Mouse (Mus musculus): Measurements from ENCODE around the gene Apba2.
A peak's percentile ranks its signal among the peaks of the same experiment; 100 is the strongest.

The Apba2 gene

DNA sequence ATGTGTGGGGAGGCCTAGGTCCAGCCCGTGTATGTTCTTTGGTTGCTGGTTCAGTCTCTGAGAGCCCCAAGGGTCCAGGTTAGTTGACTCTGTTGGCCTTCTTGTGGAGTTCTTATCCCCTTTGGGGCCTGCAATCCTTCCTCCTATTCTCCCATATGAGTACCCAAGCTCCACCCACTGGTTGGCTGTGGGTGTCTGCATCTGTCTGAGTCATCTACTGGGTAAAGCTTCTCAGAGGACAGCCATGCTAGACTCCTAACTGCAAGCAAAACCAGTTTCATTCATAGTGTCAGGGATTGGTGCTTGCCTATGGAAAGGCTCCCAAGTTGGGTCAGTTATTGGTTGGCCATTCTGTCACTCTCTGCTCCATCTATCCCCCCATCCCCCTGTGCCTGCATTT lies 29.8 kb downstream of the Apba2 start:
- DNase-seq (ENCODE audit: low spot score): no peak

DNA sequence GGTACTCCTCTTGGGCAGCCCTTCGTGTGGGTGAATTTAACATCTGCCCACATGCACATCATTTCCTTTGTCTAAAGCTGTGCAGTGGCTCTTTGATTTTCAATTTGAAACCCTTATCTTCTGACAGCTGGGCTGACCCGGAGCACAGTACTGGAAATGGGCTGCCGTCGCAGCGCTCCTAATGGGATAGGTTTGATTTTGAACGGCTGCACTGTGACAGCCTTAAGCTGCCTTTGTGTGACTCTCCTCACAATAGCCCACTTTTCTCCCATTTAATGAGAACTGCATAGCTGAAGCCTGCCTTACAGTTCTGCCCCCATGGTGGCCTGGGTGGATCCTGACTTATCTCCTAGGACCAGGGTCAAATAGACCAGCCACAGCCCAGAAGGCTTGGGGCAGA lies 31.9 kb downstream of the Apba2 start:
- no peak for DNase-seq (ENCODE audit: low spot score)

DNA sequence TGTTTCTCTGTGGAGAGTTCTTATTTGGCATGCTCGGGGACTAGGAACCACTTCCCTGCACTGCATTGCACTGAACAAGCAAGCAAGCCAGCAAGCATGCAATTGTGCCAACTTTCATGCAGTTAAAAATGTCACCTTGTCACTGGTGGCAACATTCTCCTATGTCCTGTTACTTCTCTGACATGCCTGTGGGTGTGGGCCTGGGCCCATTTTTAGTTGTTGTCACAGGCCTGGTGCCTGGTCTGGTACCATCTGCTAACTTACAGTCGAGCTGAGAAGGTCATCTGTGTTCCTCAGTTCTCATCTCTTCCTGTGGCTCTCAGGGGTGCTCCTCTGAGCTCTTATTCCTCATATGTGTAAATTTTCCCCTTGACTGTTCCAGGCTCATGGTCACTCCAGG lies 33.8 kb downstream of the Apba2 start:
- DNase-seq (ENCODE audit: low spot score): no peak

DNA sequence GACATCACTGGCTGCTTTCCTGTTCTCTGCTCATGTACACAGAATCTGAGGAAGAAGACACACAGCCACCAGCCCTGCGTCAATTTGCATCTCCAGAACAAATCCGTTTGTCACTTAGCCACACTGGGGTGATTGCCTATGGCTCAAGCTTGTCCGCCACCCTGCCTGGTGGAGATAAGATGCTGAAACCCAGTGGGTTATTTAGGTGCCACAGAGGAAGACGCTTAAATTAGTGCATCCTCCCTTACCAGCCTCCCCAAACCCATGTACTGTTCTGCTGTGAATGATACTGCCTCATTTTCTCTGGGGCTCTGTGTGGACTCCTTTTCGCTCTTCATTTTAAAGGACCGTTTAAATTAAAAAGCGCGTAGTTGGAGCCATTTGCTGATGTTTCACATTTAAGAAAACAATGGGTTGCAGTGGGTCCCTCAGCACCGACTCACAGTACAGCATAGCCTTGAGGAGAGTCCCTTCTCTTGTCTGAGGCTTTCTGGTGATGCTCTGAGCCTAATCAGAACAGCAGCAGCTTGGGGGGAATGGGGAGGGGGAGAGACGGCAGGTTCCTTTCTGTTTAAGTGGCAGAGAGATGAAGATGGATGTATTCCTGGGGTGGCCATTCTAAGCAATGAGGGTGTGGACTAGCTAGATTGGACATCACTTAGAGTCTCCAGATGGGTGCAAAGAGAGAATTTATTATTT lies 38.1 kb downstream of the Apba2 start:
- no peak for DNase-seq (ENCODE audit: low spot score)

DNA sequence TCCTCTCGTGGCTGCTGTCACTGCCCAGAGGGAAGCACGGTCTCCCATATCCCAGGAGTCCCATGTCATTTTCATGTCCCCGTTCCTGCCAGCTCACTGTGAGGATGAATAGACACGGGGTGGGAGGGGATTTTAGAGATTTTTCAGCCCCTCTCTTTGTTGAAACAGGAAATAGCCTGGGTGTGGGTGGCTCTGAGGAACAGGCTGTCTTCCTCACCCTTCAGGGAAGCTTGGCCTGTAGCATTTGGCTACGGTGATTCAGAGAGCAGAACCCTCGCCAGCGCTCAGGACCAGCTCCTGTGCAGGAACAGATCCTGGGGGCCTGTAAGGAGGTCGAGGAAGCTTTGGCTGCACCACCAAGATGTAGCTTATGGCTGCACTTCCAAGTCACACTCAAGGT lies 45.3 kb downstream of the Apba2 start:
- DNase-seq (ENCODE audit: low spot score): no peak

DNA sequence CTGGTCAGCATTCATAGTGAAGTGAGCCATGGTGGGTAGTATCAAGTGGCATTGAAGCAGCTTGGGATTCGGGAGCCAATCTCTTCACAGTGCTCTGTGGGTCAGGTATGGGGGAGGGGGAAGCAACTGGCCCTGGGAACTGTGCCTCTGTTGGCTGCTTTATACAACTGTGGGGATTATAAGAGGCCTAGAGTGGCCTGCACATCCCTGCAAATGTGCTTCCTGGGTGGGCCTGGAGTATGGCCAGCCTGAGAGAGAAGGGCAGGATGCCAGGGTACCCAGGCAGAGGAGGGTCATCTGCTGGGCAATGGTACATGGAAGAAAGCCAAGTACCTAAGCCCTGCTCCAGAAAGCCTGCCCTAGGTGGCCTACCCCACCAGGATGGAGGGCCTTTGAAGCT lies 49.4 kb downstream of the Apba2 start:
- no peak for DNase-seq (ENCODE audit: low spot score)

DNA sequence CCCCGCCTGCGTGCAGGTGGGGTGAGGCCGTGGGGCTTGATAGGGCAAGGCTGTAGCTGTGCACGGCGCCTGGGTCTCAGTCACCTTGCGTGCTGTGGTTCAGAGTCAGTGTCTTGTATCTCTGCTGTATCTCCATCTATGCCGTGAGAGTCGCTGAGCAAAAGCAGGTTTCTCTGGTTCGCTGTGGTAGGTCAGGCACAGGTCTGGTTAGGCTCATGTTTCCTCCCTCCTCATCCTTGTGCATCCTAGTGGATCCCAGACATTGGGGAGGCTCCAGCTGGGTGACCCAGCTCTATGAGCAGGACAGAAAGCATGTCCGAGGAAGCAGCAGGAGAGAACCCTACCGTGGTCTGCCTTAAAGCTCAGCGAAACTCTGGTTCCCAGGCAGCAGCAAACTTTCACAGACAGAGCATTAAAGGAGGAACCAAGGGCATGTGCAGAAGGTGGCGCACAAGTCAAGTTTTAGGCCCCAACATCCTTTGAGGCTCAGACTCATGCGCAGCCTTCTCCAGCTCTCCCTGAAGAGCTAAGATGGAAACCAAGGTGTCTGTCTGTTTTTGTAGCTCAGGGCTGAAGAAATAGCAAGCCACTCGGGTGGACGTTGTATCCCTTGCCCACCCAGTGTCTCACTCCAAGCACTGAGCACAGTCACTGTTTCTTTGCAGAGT lies 51.2 kb downstream of the Apba2 start:
- no peak for DNase-seq (ENCODE audit: low spot score)

DNA sequence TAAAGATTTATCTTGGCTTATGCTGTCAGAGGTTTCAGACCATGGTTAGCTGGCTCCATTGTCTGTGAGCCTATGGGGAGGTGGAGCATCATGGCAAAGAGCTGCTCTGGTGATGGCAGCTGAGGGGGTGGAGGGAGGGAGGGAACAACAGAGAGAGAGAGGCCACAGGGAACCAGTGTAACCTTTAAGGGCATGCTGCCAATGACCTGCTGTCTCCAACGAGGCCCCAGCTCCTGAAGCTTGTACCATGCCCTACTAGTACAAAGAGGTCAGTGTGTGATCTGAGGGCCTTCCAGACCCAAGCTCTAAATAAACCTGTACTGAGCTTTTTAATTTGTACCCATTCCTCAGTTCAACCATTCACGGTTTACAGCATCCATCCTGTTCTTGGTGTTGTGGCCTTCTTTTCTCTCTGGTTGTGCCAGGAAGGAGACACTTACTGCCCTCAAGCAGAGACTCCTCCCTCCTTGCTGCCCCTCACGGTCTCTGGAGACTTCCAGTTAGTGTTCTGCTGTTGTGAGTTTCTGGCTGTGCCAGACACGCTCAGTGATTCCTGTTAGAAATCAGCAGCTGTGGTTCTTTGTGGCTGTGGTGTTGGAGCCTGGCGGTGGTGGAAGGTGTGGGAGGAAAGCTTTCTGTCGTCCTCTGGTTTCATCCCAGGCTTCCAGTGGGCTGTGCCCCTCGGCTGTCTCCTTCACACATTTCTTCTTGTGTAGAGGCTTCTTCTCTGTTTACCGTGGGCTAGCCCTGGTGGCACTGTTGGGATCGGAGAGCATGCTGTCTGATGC lies 60.4 kb downstream of the Apba2 start:
- DNase-seq (ENCODE audit: low spot score): no peak

DNA sequence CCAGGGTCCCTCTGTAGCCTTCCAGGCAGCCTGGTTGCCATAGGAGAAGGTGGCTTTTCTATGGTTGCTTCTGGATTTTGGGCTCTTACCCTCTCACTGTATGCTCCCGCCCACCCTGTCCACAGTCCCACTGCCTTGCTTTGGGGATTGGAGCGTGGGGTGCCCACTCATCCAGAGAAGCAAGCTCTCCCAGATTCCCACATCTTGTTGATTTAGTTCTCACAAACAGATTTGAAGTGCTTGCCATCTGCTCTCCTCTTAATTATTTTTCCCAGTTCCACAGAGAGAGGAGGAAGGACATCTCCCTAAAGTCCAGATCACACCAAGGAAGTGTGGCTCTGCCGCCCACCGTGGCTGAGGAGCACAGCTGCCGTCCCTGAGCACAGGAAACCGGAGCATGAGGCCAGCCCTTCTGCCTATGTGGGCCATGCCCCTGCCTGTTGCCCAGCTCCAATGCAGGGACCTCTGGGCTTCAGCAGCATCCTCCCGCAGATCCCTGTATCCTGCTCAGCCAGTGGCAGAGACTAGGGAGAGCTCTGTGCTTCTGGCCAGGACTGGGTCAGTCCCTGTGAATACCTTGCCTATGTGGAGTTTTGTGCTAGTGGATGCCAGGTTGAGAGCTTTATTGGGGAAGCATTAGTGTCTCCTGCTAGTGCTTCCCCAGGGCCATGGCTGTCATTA lies 63.5 kb downstream of the Apba2 start:
- DNase-seq (ENCODE audit: low spot score): no peak

DNA sequence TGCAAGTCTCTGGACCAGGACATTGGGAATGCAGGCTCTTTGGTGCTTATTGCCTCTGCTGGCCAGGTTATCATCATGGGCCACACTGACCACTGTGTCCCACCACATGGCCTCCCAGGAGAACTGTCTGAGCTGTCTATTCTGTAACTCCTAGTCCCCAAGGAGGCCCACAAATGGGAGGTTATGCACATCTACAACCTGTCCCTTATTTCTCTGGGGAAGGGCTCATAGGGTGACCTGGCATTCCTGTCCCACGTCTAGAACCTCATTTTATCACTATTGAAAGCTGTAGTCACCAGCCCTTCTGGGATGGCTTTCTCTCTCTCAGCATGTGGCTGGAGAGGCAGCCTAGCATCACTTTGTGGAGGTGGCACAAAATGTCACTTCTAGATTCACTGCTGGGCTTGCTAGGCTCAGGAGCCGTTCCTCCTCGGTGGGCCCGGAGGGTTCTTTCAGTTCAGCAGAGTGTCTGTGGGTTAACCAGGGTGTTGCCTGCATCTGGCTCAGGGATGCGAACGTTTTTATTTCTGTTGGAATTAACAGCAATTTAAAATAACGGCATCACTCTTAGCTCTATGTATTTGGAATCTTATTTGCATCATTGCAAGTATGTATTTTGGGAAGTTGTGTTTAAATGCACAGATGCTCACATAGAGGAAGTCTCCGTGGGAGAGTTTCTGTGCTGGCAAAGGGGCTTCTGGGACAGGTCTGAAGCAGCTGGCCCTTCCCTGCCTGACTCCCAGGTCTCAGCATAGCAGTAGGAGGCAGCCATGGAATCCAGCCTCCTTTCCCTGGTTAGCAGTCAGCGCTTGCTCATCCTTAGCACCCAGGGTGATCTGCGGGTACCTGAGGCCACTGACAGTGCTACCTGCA lies 65.1 kb downstream of the Apba2 start:
- no peak for DNase-seq (ENCODE audit: low spot score)

DNA sequence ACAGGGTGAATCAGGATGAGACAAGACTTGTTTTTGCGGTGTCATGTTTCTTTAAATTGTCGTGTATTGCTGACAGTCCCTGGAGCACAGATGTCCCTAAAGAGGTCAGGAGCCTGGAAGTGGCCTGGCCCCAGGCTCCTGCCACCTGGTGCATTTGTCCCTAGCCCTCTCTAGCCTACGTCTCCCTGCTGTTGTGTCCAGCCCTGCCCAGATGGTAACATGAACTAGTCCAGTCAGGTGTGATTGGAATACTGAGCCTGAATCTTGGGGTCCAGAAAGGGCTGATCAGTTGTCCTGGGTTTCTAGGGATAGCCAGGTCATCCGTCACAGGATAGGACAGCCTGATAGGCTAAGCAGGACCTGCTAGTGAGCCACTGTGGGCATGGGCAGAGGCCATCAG lies 67.2 kb downstream of the Apba2 start:
- peak; percentile 21 for DNase-seq (ENCODE audit: low spot score)

DNA sequence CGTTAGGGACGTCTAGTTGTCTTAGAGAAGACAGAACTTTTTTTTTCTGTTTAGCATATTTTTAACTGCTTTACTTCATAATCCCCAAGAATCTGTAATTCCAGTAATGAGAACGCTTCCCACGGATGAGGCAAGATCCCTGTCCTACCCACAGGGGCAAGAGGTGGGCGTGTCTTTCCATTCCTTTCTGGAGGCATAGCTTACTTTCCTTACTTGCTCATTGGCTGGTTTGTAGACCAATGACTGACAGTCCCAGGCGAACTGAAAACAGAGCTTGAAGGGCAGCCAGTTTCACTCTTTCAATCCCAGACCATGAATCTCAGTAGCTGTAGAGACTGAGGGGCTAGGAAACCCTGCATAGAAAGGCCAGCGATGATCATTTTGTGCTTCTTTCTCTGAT lies 68.2 kb downstream of the Apba2 start:
- DNase-seq (ENCODE audit: low spot score): peak; percentile 25

DNA sequence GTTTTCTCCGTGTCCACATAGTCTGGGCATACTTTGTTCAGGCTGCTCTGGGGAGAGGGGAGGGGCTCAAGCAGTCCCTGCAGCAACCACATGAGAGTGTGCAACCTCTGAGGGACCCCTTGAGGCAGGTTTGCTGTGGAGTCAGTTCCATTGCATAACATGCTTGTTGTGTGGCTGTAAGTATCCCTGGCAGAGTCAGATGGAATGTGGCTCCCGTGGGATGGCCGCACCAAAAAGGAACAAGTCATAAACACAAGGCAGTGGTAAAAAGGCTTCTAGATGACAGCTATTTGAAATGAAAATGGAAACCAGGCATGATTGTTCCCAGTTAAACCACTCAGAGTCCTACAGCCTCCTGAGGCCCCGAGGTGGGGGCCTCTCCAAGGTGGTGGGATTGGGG lies 69.4 kb downstream of the Apba2 start:
- no peak for DNase-seq (ENCODE audit: low spot score)

DNA sequence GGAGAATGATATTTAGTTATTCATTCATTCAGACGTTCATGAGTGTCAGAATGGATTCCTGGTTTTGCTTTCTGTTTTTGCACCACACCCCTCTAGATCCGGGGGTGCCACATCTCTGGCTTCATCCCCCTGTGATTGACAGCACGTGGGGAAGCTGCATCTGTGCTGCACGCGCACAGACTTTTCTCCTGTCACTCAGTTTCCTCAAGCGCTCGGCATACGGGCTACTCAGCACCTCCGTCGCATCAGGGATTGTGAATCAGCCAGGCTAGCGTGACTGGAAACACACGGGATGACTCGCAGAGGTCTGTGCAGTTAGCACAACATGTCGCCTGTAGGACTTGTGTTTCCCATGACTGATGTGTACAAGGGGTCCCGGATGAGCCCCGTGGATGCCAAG lies 72.6 kb downstream of the Apba2 start:
- no peak for DNase-seq (ENCODE audit: low spot score)

DNA sequence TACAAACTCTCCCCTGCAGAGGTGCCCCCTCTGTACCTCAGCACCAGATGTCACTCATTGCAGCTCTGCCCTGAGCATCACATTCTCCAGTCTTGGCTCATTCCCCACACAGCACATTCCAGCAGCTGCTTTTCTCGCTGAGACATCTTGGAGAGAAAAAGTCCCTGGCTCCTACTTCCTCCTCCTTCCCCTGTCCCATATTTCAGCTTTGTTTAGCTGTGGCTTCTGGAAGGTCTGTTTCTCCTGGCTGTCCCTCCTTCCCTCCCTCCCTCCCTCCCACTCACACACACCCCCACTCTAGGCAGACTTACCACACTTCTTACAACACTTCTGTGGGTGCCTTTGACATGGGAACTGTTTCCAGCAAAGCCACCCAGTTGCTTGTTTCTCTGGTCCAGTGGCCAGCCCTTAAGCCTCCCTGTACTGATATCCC lies 75.0 kb downstream of the Apba2 start:
- no peak for DNase-seq (ENCODE audit: low spot score)

DNA sequence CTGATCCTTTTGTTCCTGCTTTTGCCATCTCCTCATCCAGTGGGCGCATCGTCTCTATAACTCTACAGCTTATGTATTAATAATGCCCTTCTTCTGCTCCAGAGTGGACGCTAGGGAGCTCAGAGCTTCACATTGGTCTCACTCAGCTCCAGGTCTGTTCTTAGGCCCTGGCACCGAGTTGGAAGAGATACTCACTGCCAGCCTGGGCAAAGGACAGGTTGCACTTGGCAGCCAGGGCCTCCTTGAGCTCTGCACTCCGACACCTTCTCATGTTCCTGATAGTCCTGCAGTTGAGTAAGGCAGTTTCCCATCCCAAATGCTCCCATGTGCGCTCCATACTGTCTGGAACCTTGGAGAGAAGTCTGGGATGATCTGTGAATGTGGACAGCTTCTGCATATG lies 76.7 kb downstream of the Apba2 start:
- no peak for DNase-seq (ENCODE audit: low spot score)

DNA sequence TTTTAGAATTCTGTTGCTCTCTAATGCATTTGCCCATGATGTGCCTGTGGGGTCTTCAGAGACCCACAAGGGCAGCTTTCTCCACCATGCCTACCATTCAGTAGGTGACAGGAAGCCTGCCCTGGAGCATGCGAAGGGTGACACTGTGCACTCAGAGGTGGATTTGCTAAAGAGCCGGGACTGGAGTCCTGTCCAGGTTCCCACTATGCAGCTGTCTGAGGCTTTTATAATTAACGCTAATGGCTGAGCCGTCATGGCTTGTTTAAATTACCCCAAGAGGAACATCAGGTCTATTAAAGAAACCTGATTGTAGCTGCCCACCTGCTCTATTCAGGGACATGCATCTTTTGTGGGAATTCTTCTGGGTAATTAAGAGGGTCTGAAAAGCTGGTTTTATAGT lies 78.4 kb downstream of the Apba2 start:
- no peak for DNase-seq (ENCODE audit: low spot score)

DNA sequence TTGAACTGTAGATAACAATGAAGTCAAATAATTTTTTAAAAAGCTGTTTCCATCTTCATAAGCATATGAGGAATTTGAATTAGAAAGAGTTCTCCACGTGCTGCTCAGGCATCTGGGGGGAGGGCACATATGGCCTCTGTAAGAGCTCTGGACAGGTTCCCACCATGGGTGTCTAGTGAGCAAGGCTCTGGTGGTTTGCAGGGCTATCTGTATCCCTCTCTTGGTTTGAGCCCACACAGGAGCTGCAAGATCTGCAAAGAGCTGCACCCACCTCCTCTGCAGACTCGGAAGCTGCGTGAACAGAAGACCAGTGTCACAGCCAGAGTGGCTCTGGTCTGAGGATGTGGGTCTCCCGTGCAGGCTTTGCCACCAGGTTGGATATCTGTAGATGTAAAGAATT lies 78.8 kb downstream of the Apba2 start:
- no peak for DNase-seq (ENCODE audit: low spot score)

DNA sequence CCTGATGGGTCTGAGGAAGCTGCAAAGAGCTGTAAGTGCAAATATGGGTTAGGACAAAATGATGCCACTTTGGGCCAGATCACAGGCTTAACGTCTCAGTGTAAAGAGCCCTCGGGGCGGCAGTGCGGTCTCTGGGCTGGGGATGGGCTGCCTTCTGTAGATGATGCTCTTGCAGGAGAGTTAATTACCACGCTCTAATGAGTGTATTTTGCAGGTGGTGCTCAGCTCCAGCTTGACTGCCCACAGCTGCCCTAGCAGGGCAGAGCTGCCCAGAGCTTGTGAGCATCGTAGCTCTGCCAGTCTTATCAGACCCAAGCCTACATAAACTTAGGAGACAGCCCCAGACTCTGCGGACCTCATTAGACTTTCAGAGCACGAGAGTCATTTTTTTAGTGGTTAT lies 80.9 kb downstream of the Apba2 start:
- DNase-seq (ENCODE audit: low spot score): no peak

DNA sequence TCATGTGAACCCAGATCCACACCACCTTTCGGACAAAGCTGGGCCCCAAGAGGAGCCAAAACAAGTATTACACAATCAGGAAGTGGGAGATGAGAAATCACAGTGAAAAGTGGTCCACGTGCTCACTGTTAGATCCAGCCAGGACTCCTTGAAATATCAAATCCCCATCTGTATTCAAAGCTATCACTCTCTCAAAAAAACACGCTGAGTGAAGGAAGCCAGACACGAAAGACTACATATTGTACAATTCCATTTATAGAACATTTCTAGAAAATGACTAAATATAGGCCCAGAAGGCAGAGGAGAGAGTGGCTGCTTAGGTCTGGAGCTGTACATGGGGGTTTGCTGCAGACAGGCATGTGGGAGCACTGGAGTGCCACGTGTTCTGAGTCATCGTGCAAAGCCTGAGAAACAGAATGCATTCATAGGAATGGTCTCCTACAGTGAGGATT lies 82.2 kb downstream of the Apba2 start:
- no peak for DNase-seq (ENCODE audit: low spot score)

DNA sequence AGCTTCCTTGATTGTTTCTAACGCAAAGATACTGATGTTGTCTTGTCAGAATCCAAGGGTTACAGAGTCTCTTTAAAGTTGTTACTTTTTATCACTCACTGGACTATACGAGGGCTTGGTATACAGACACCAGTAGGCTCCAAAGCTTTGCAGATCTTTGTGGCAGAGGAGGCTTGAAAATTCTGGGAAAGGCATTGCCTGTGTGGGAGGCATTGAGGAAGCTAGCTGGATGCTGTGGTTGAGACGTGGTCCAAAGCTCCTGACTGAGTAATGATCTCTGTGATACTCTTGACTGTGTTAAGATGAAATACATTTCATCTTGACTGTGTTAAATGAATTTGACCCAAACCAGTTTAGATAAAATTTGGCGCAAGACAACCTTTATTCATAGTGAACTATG lies 84.6 kb downstream of the Apba2 start:
- DNase-seq (ENCODE audit: low spot score): no peak

DNA sequence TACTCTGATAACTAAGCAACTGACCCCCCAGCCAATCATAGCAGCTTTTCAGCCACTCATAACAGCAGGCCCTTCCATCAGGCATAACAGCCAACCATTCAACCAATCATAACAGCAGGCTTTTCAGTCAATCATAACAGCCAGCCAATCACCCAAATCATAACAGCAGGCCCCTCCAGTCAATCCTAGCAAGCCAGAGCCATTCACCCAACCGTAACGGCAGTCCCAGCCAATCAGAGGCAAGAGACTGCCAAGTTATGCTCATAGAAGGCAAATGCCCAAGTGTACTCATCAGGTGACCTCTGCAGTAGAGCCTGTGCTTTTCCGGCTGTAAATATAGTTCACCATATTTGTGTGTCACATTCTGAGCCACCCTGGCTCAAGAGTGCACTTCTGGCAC lies 85.1 kb downstream of the Apba2 start:
- no peak for DNase-seq (ENCODE audit: low spot score)
